Mouse (Mus musculus): ENCODE measurements at regions not wholly inside any gene's neighbourhood (a gene's known extent, or its start where the extent isn't known, plus 50 kb on each side); places are given as distances from the start of the nearest gene placed in this dataset.
A peak's percentile ranks its signal among the peaks of the same experiment; 100 is the strongest.

- Histone ChIP-seq H3K36me3 (ENCODE audit: insufficient read depth, low read length) (no peaks in the 10 kb centered on the region), H3K9ac (ENCODE audit: low read depth, low read length) (no peak overlapping the region), H3K4me2 (ENCODE audit: low read length) (no peak overlapping the region), H3K27me3 (ENCODE audit: insufficient read depth, low read length) (no peaks in the 10 kb centered on the region), H3K9me3 (replicated peaks; ENCODE audit: low read length) (no peaks in the 10 kb centered on the region), H3K4me3 (replicated peaks; ENCODE audit: low read depth, low read length) (no peak overlapping the region), H3K4me1 (replicated peaks; ENCODE audit: insufficient read depth, low read length) (no peaks in the 10 kb centered on the region), H3K27ac (no peak overlapping the region)
- ATAC-seq (replicated peaks; ENCODE audit: low FRiP score, low read depth) (no peak), DNase-seq (ENCODE audit: low spot score) (no peak)
- 74% methylated on average over 2 of the region's 2 CpGs for WGBS
- TF ChIP-seq CTCF (IDR thresholded peaks at IDR 0.05; ENCODE audit: low read depth), result no peak
Observed at GRCm38 (mm10) chr3:143252008-143252407, 370.2 kb upstream of the Pkn2 start.

- Histone ChIP-seq H3K36me3 (ENCODE audit: insufficient read depth, low read length) (no peaks in the 10 kb centered on the region), H3K27ac (no peak overlapping the region), H3K4me1 (replicated peaks; ENCODE audit: insufficient read depth, low read length) (no peaks in the 10 kb centered on the region), H3K4me3 (replicated peaks; ENCODE audit: low read depth, low read length) (no peak overlapping the region), H3K4me2 (ENCODE audit: low read length) (no peak overlapping the region), H3K9ac (ENCODE audit: low read depth, low read length) (no peak overlapping the region), H3K9me3 (replicated peaks; ENCODE audit: low read length) (no peaks in the 10 kb centered on the region), H3K27me3 (ENCODE audit: insufficient read depth, low read length) (no peaks in the 10 kb centered on the region)
- TF ChIP-seq CTCF (IDR thresholded peaks at IDR 0.05; ENCODE audit: low read depth), result no peak
- ATAC-seq (replicated peaks; ENCODE audit: low FRiP score, low read depth) (no peak), DNase-seq (ENCODE audit: low spot score) (no peak)
- WGBS, result 66% methylated on average over 4 of the region's 4 CpGs
Observed at GRCm38 (mm10) chr3:143242691-143243090, 360.9 kb upstream of the Pkn2 start.

DNA sequence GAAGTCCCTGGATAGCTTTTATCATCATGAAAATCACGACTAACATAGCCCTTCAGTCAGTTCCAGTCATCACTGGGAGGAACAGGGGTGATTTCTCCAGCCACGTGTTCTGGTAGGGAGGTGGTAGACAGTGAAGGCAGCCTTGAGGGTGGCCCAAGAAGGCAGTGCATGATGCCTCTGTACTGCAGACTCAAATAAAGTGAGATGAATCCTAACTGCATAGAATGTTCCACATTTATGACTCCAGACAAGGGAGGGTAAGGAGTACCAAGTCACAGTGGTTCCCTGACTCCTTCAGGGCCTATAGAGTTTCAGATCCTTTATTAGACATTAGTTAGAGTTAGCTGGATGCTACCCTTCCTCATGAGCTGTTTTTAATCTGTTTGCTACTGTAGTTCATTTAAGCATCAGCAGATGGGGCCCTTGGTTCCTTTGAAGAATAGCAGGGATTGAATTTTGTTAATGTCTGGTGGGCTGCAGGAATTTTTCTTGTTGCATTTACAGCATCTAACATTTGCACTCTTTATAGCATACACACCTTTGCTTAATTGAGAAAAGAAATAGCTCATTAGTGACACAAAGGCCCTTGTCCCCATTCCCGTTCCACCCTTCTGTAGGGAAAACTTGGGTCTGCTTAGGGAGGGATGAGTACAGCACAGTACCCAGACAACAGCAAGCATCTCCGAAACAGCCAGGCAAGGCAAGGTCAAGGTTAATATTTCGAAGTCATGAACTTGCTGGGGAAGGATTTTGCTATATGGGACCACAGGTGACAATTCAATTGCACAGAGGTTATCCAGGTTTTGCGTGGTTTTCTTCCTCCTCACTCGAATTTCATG lies 359.0 kb upstream of the Pkn2 start:
- peak; percentile 74 for TF ChIP-seq CTCF (IDR thresholded peaks at IDR 0.05; ENCODE audit: low read depth)
- no peaks in the 10 kb centered on the region for H3K27me3 ChIP-seq (ENCODE audit: insufficient read depth, low read length)
- H3K9ac ChIP-seq (ENCODE audit: low read depth, low read length), result no peak overlapping the region
- no peak for ATAC-seq (replicated peaks; ENCODE audit: low FRiP score, low read depth)
- no peak overlapping the region for H3K4me3 ChIP-seq (replicated peaks; ENCODE audit: low read depth, low read length)
- peak; percentile 77 for DNase-seq (ENCODE audit: low spot score)
- H3K4me2 ChIP-seq (ENCODE audit: low read length), result no peak overlapping the region
- no peaks in the 10 kb centered on the region for H3K9me3 ChIP-seq (replicated peaks; ENCODE audit: low read length)
- no peak overlapping the region for H3K27ac ChIP-seq
- WGBS, result 70% methylated on average over 7 of the region's 7 CpGs
- H3K4me1 ChIP-seq (replicated peaks; ENCODE audit: insufficient read depth, low read length), result no peaks in the 10 kb centered on the region
- no peaks in the 10 kb centered on the region for H3K36me3 ChIP-seq (ENCODE audit: insufficient read depth, low read length)

GRCm38 (mm10) chr3:143238546-143238945 lies 356.7 kb upstream of the Pkn2 start:
- H3K9me3 ChIP-seq (replicated peaks; ENCODE audit: low read length), result no peaks in the 10 kb centered on the region
- no peak overlapping the region for H3K9ac ChIP-seq (ENCODE audit: low read depth, low read length)
- 91% methylated on average over 6 of the region's 6 CpGs for WGBS
- H3K27me3 ChIP-seq (ENCODE audit: insufficient read depth, low read length), result no peaks in the 10 kb centered on the region
- no peak overlapping the region for H3K4me2 ChIP-seq (ENCODE audit: low read length)
- H3K36me3 ChIP-seq (ENCODE audit: insufficient read depth, low read length), result no peaks in the 10 kb centered on the region
- no peak overlapping the region for H3K27ac ChIP-seq
- DNase-seq (ENCODE audit: low spot score) (no peak), ATAC-seq (replicated peaks; ENCODE audit: low FRiP score, low read depth) (no peak)
- no peak for TF ChIP-seq CTCF (IDR thresholded peaks at IDR 0.05; ENCODE audit: low read depth)
- no peaks in the 10 kb centered on the region for H3K4me1 ChIP-seq (replicated peaks; ENCODE audit: insufficient read depth, low read length)
- no peak overlapping the region for H3K4me3 ChIP-seq (replicated peaks; ENCODE audit: low read depth, low read length)

DNA sequence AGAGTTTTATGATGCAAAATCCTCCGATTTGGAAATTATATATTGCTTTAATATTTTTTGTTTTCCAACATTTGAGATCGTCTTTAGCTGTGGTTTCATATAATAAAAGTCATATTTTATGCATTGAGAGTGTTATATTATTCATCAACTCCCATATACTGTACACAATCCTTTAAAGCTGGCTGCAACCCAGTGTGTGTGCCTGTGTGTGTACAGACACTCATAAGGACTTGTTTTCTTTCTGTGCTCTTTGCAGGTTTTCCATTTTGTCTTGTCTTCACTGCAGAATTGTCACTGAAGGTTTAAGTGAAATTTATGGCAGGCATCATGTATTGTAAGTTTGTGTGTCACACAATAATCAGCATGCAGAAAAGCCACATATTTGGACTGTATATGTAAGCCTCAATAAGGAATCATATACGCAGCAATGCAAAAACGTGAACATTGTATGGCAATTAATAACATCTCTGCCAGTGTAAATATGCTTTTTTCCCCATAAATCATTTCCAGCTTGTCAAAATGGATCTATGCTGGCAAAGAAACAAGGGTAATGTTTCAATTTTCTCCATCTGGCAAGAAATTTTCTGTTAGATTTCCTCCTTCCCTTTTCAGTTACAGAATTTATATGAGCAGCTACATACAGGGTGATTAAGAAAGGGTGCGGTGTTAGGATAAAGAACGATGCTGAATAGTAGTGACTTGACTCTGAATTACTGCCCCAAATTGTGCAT lies 342.4 kb upstream of the Pkn2 start:
- Histone ChIP-seq H3K9ac (ENCODE audit: low read depth, low read length) (no peak overlapping the region), H3K36me3 (ENCODE audit: insufficient read depth, low read length) (no peaks in the 10 kb centered on the region), H3K9me3 (replicated peaks; ENCODE audit: low read length) (no peaks in the 10 kb centered on the region), H3K27me3 (ENCODE audit: insufficient read depth, low read length) (no peaks in the 10 kb centered on the region), H3K27ac (no peak overlapping the region), H3K4me2 (ENCODE audit: low read length) (no peak overlapping the region), H3K4me1 (replicated peaks; ENCODE audit: insufficient read depth, low read length) (no peaks in the 10 kb centered on the region), H3K4me3 (replicated peaks; ENCODE audit: low read depth, low read length) (no peak overlapping the region)
- no peak for DNase-seq (ENCODE audit: low spot score)
- no peak for TF ChIP-seq CTCF (IDR thresholded peaks at IDR 0.05; ENCODE audit: low read depth)
- WGBS, result 76% methylated on average over 6 of the region's 6 CpGs
- ATAC-seq (replicated peaks; ENCODE audit: low FRiP score, low read depth), result no peak

- Histone ChIP-seq H3K27me3 (ENCODE audit: insufficient read depth, low read length) (no peaks in the 10 kb centered on the region), H3K4me3 (replicated peaks; ENCODE audit: low read depth, low read length) (no peak overlapping the region), H3K4me1 (replicated peaks; ENCODE audit: insufficient read depth, low read length) (no peaks in the 10 kb centered on the region), H3K9ac (ENCODE audit: low read depth, low read length) (no peak overlapping the region), H3K4me2 (ENCODE audit: low read length) (no peak overlapping the region), H3K9me3 (replicated peaks; ENCODE audit: low read length) (no peaks in the 10 kb centered on the region), H3K36me3 (ENCODE audit: insufficient read depth, low read length) (no peaks in the 10 kb centered on the region), H3K27ac (no peak overlapping the region)
- DNase-seq (ENCODE audit: low spot score), result peak; percentile 80
- WGBS, result 19% methylated on average over 6 of the region's 6 CpGs
- ATAC-seq (replicated peaks; ENCODE audit: low FRiP score, low read depth), result peak; percentile 93
- TF ChIP-seq CTCF (IDR thresholded peaks at IDR 0.05; ENCODE audit: low read depth), result no peak
Observed at GRCm38 (mm10) chr3:143193263-143193970, 311.6 kb upstream of the Pkn2 start.
